Mouse (Mus musculus) stomach, embryonic 16.5 days (tissue): ENCODE measurements at regions not wholly inside any gene's neighbourhood (a gene's known extent, or its start where the extent isn't known, plus 50 kb on each side); places are given as distances from the start of the nearest gene placed in this dataset.
"Not testable (repeated sequence)": the region's sequence is repeated elsewhere in the genome, so short reads cannot be mapped to it uniquely, and the experiment has no call there.

Experiments
- ATAC-seq: fragments of 200-750 bp; cut with Nextera tagmentation; 2 replicates; pipeline ENCODE4 v1.8.0; 2017; ENCODE audit warnings: moderate number of reproducible peaks, moderate TSS enrichment; ENCODE audit not compliant: insufficient read depth, low FRiP score
- H3K27ac ChIP-seq: fragments of 300-500 bp; sonication (generic); 2 replicates; pipeline ENCODE4 v1.5.1; 2014; ENCODE audit warnings: low read length
- H3K27me3 ChIP-seq: fragments of 300-500 bp; sonication (generic); 2 replicates; pipeline ENCODE4 v1.6.1; 2014; ENCODE audit warnings: low read length, control low read depth, mixed read lengths; ENCODE audit not compliant: control insufficient read depth, insufficient read depth
- H3K36me3 ChIP-seq: fragments of 300-500 bp; sonication (generic); 2 replicates; pipeline ENCODE4 v1.6.1; 2014; ENCODE audit warnings: low read length; ENCODE audit not compliant: control insufficient read depth, insufficient read depth
- H3K4me1 ChIP-seq: fragments of 300-500 bp; sonication (generic); 2 replicates; pipeline ENCODE4 v1.6.1; 2014; ENCODE audit warnings: low read length, control low read depth, mixed read lengths; ENCODE audit not compliant: control insufficient read depth, insufficient read depth
- H3K4me2 ChIP-seq: fragments of 300-500 bp; sonication (generic); 2 replicates; pipeline ENCODE4 v1.6.1; 2014; ENCODE audit warnings: low read depth, low read length, mixed read lengths
- H3K4me3 ChIP-seq: fragments of 300-500 bp; sonication (generic); replicated peaks from 2 replicates; pipeline ENCODE4 v1.5.1; 2014; ENCODE audit warnings: mild to moderate bottlenecking, low read length
- H3K9ac ChIP-seq: fragments of 300-500 bp; sonication (generic); 2 replicates; pipeline ENCODE4 v1.6.1; 2014; ENCODE audit warnings: low read length
- H3K9me3 ChIP-seq: fragments of 300-500 bp; sonication (generic); replicated peaks from 2 replicates; pipeline ENCODE4 v1.6.1; 2016; ENCODE audit warnings: low read length, control low read depth; ENCODE audit not compliant: control insufficient read depth
- WGBS: fragments of 180-500 bp; shearing (Covaris S2); extraction: QIAGEN DNeasy Blood & Tissue Kit; methylation state at CpG from one replicate; pipeline ENCODE4 v1.1.7; 2014; 5-methylcytosine and 5-hydroxymethylcytosine counted together

- H3K4me1 ChIP-seq, H3K9me3 ChIP-seq, H3K27me3 ChIP-seq, H3K36me3 ChIP-seq: not testable (repeated sequence)
- H3K9ac ChIP-seq, result peak overlapping the region; percentile 72
- H3K4me3 ChIP-seq, result peak overlapping the region; percentile 61
- peak overlapping the region; percentile 54 for H3K4me2 ChIP-seq
- H3K27ac ChIP-seq, result peak overlapping the region; percentile 89
- 2% methylated on average over 27 of the region's 27 CpGs for WGBS
- ATAC-seq, result peak; percentile 97
Observed at GRCm38 (mm10) chr13:74563483-74564330, 69.9 kb upstream of the Zfp825 start.

DNA sequence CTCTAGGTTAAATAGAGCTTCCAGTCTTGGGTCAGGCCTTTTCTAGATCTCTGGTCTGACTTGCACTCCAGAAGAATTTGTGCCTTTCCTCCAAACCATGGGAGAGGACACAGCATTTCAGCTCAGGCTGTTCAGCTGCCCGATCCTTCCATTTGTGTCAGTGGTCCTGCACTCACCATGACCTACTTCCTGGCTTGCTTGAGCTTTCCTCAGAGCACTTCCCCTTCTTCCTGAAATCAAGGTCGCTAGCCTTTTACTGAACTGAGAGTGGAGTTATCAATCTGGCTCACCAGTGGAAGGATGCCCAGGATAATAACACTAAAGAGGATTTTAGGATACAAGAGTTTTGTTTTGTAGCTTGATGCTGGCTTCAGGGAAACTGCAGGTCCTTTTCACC, 70.5 kb upstream of the Zfp825 start:
- ATAC-seq, H3K4me1 ChIP-seq, H3K36me3 ChIP-seq, H3K9me3 ChIP-seq, H3K27me3 ChIP-seq: not testable (repeated sequence)
- H3K4me2 ChIP-seq, result peak overlapping the region; percentile 54
- peak overlapping the region; percentile 72 for H3K9ac ChIP-seq
- H3K27ac ChIP-seq, result peak overlapping the region; percentile 89
- peak overlapping the region; percentile 61 for H3K4me3 ChIP-seq
- WGBS, result 13% methylated on average over 2 of the region's 2 CpGs

DNA sequence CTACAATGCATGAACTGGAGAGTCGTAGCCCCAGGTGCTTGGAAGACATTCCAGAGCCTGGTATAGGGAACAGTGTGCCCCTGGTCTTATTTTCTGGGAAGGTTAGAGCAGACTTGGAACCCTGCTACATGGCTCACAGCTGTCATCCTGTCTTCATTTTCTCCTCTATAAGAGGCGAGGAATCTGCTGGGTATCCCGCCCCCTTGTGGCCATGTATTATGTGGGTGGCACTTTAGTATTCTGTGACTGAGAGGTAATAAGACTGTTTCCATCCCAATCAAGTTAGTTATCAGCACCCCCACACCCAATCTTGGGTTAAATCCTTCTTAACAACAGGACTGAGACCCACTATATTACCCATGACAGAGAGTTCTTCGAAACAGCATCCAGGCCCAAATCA, 69.4 kb upstream of the Erap1 start:
- WGBS, result 52% methylated on average over 4 of the region's 4 CpGs
- not testable (repeated sequence) for H3K27me3 ChIP-seq, H3K9me3 ChIP-seq, H3K9ac ChIP-seq, ATAC-seq, H3K4me1 ChIP-seq, H3K4me3 ChIP-seq, H3K4me2 ChIP-seq, H3K27ac ChIP-seq, H3K36me3 ChIP-seq
